Mouse (Mus musculus) heart, embryonic 12.5 days (tissue): ENCODE data around the gene Gm42791. TPM values are rescaled to one million over a fixed set of nuclear protein-coding genes. Genes with fewer than 3 reads are reported as not detected.

ENCODE experiments used
- ATAC-seq: fragments of 200-750 bp; cut with Nextera tagmentation; 2 replicates; pipeline ENCODE4 v1.8.0; 2017; ENCODE audit warnings: moderate TSS enrichment, moderate library complexity; ENCODE audit not compliant: insufficient number of reproducible peaks, low FRiP score
- H3K27ac ChIP-seq: fragments of 300-500 bp; sonication (generic); 2 replicates; pipeline ENCODE4 v1.5.1; 2016; ENCODE audit warnings: mild to moderate bottlenecking, moderate library complexity; ENCODE audit not compliant: poor library complexity, severe bottlenecking
- H3K27me3 ChIP-seq: fragments of 300-500 bp; sonication (generic); replicated peaks from 2 replicates; pipeline ENCODE4 v1.6.1; 2016; ENCODE audit warnings: mild to moderate bottlenecking, moderate library complexity
- H3K36me3 ChIP-seq: fragments of 300-500 bp; sonication (generic); 2 replicates; pipeline ENCODE4 v1.6.1; 2016; ENCODE audit warnings: mild to moderate bottlenecking, moderate library complexity
- H3K4me1 ChIP-seq: fragments of 300-500 bp; sonication (generic); replicated peaks from 2 replicates; pipeline ENCODE4 v1.6.1; 2016; ENCODE audit warnings: mild to moderate bottlenecking
- H3K4me2 ChIP-seq: fragments of 300-500 bp; sonication (generic); 2 replicates; pipeline ENCODE4 v1.6.1; 2016; ENCODE audit warnings: mild to moderate bottlenecking, moderate library complexity
- H3K4me3 ChIP-seq: fragments of 300-500 bp; sonication (generic); 2 replicates; pipeline ENCODE4 v1.5.1; 2016; ENCODE audit warnings: mild to moderate bottlenecking
- H3K9ac ChIP-seq: fragments of 300-500 bp; sonication (generic); 2 replicates; pipeline ENCODE4 v1.6.1; 2016; ENCODE audit warnings: mild to moderate bottlenecking, moderate library complexity
- H3K9me3 ChIP-seq: fragments of 300-500 bp; sonication (generic); replicated peaks from 2 replicates; pipeline ENCODE4 v1.6.1; 2016; ENCODE audit warnings: mild to moderate bottlenecking, moderate library complexity
- WGBS: fragments of 180-500 bp; shearing (Covaris S2); methylation state at CpG from one replicate; pipeline ENCODE4 v1.1.7; 2016; 5-methylcytosine and 5-hydroxymethylcytosine counted together
- polyA plus RNA-seq: library from polyadenylated mRNA; unstranded; fragments of >200 nt; fragmentation: Nextera tagmentation; extraction: Ambion mirVana; gene quantifications from 2 replicates; pipeline ENCODE4 v1.2.1, GENCODE M21; 2016

The Gm42791 gene
- polyA plus RNA-seq, 1 experiment from 2014 or later: not detected

DNA sequence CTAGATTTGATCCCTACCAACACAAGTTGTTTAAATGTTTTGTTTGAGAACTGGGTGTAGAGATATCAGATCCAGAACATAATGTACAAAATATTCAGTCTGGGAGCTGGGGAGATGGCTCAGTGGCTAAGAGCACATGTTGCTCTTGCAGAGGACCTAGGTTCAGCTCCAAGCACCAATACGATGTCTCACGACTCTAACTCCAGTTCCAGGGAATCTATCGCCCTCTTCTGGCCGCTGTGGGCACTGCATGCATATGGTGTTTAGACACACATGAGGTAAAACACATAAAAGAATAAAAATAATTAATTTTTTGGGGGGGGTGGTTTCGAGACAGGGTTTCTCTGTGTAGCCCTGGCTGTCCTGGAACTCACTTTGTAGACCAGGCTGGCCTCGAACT lies 42.5 kb downstream of the Gm42791 start:
- no peak overlapping the region for H3K4me2 ChIP-seq
- no peak overlapping the region for H3K27ac ChIP-seq
- H3K4me1 ChIP-seq: 0 out of 2 replicates have a peak, but pooled peaks cover 7% of the 10 kb centered on the region
- WGBS: 48% methylated on average over 6 of the region's 6 CpGs
- ATAC-seq: no peak
- no peaks in the 10 kb centered on the region for H3K36me3 ChIP-seq
- H3K9me3 ChIP-seq: peaks cover 8% of the 10 kb centered on the region; the same call in 1 of the 2 replicates
- no peak overlapping the region for H3K4me3 ChIP-seq
- H3K27me3 ChIP-seq: no peaks in the 10 kb centered on the region
- no peak overlapping the region for H3K9ac ChIP-seq

DNA sequence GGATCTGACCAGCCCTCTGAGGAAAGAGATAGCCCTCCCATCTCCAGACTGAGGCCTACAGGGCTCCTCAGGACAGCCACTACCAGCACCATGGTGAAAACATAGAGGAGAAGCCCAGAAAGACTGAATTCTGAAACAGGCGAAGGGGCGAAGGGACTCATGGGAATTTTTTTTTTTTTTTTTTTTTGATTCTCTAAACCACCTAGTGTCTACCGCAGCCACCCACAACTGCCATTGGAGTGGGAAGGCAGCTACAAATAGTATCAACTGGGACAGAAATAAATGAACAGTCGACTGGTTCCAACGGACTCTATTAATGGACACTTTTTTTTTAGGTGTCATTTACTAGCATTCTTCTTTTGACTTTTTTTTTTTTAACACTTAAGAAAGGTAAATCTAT lies 43.6 kb downstream of the Gm42791 start:
- no peak overlapping the region for H3K9ac ChIP-seq
- H3K27me3 ChIP-seq: no peaks in the 10 kb centered on the region
- H3K27ac ChIP-seq: no peak overlapping the region
- 0 out of 2 replicates have a peak, but pooled peaks cover under 1% of the 10 kb centered on the region for H3K4me1 ChIP-seq
- H3K9me3 ChIP-seq: peaks cover 8% of the 10 kb centered on the region; the same call in 1 of the 2 replicates
- H3K36me3 ChIP-seq: no peaks in the 10 kb centered on the region
- no peak overlapping the region for H3K4me3 ChIP-seq
- no peak overlapping the region for H3K4me2 ChIP-seq
- whole genome bisulfite sequencing: 72% methylated on average over 5 of the region's 5 CpGs
- ATAC-seq: no peak

DNA sequence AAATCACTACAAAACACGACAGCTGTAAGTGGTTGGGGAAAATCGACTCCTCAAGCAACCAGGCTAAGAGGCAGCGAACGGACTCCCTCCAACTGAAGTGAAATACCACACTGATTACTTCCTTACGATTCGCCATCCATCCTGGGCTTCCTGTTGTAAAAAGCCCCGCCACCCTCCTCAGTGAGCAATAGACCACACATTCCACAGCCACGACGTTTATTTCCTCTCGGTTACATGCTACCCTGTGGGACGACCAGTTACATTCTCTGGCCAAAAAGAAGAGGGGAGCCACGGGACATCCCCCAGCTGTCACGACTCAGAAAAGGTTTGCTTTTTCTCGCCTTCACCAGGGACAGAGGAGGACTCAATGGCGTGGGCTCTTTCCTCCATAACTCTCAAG lies 44.9 kb downstream of the Gm42791 start:
- no peaks in the 10 kb centered on the region for H3K27me3 ChIP-seq
- no peak overlapping the region for H3K27ac ChIP-seq
- WGBS: 41% methylated on average over 15 of the region's 15 CpGs
- no peaks in the 10 kb centered on the region for H3K36me3 ChIP-seq
- H3K9me3 ChIP-seq: peaks cover 8% of the 10 kb centered on the region; the same call in 1 of the 2 replicates
- no peak overlapping the region for H3K4me3 ChIP-seq
- H3K4me1 ChIP-seq: no peaks in the 10 kb centered on the region
- H3K4me2 ChIP-seq: no peak overlapping the region
- no peak for ATAC-seq
- H3K9ac ChIP-seq: no peak overlapping the region

DNA sequence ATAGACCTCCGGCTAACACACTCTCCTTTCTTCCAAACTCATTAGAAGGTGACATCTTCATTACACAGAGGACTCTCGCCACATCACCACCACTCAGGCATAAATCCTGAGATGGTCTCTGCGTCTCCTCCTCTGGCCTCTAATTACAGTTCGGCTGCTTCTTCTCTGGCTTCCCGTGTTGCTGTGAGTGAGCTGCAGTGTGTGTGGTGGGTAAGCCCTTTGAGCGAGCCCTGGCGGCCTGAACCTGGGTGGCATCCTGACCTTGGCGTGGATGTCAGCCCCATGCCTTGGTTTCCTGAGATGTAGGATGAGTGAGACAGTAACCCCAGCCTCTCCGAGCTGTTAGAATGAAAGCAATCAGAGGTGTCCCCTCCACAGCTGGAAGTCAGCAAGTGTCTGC lies 46.4 kb downstream of the Gm42791 start:
- no peak for ATAC-seq
- no peak overlapping the region for H3K4me2 ChIP-seq
- no peaks in the 10 kb centered on the region for H3K36me3 ChIP-seq
- 0 out of 2 replicates have a peak, but pooled peaks cover 5% of the 10 kb centered on the region for H3K9me3 ChIP-seq
- peaks cover 4% of the 10 kb centered on the region; the same call in 1 of the 2 replicates for H3K4me1 ChIP-seq
- H3K4me3 ChIP-seq: no peak overlapping the region
- no peak overlapping the region for H3K27ac ChIP-seq
- H3K9ac ChIP-seq: no peak overlapping the region
- H3K27me3 ChIP-seq: no peaks in the 10 kb centered on the region
- WGBS: 72% methylated on average over 9 of the region's 9 CpGs

DNA sequence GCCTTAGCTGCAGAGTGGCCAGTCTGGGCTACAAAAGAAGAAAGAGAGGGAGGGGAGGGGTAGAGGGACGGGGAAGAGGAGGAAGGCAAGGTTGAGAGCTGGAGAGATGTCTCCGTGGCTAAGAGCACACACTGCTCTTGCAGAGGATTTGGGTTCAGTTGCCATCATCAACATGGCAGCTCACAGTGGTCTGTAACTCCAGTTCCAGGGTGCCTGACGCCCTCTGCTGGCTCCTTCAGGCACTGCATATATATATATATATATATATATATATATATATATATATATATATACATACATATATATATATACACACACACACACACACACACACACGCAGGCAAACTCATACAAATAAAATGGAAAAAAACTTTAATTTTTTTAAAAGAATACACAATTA lies 47.5 kb downstream of the Gm42791 start:
- WGBS: 68% methylated on average over 4 of the region's 4 CpGs
- Histone ChIP-seq H3K4me2 (no peak overlapping the region), H3K27me3 (no peaks in the 10 kb centered on the region), H3K9me3 (peaks cover 5% of the 10 kb centered on the region; the same call in 1 of the 2 replicates), H3K36me3 (no peaks in the 10 kb centered on the region), H3K9ac (no peak overlapping the region), H3K4me1 (peaks cover 5% of the 10 kb centered on the region; the same call in 1 of the 2 replicates), H3K4me3 (no peak overlapping the region), H3K27ac (no peak overlapping the region)
- ATAC-seq: no peak

DNA sequence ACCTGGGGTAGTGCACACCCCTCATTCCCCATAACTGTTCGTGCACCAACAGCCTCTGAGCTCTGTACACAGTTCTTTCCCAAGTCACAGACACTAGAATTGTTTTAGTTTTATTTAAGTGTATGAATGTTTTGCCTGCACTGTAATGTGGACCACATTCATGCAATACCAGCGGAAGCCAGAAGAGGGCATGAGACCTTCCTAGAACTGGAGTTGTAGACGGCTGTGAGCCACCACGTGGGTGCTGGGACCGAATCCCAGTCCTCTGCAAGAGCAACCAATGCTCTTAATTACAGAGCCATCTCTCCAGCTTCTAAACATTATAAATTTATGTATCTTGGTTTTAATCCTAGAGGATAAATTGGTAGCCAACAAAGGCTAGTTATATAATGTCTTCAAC lies 48.2 kb downstream of the Gm42791 start:
- peaks cover 6% of the 10 kb centered on the region; the same call in 1 of the 2 replicates for H3K9me3 ChIP-seq
- H3K9ac ChIP-seq: no peak overlapping the region
- H3K27me3 ChIP-seq: no peaks in the 10 kb centered on the region
- H3K36me3 ChIP-seq: no peaks in the 10 kb centered on the region
- H3K4me3 ChIP-seq: no peak overlapping the region
- WGBS: 72% methylated on average over 5 of the region's 5 CpGs
- no peak overlapping the region for H3K27ac ChIP-seq
- peaks cover 5% of the 10 kb centered on the region; the same call in 1 of the 2 replicates for H3K4me1 ChIP-seq
- ATAC-seq: no peak
- H3K4me2 ChIP-seq: no peak overlapping the region

DNA sequence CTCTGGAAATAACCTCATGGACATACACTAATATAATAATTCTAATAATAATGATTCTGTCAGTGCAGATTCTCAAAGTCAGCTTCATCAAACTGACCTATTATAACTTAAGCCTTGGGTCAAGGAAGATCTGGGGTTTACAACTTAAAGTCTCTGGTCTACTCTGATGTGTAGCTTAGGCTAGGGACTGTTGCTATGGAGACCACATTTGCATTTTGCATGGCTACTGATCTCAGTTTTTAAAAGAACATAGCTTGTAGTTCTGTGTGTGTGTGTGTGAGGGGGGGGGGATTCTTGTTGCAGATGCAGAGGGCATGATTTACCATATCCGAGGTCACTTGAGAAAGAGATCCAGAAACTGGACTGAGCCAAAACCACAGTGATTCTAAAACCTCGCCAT lies 49.2 kb downstream of the Gm42791 start:
- Histone ChIP-seq H3K4me2 (no peak overlapping the region), H3K27me3 (no peaks in the 10 kb centered on the region), H3K4me1 (peaks cover 5% of the 10 kb centered on the region; the same call in 1 of the 2 replicates), H3K27ac (no peak overlapping the region), H3K9ac (no peak overlapping the region), H3K36me3 (no peaks in the 10 kb centered on the region), H3K9me3 (peaks cover 6% of the 10 kb centered on the region; the same call in 1 of the 2 replicates), H3K4me3 (no peak overlapping the region)
- WGBS: 68% methylated on average over 2 of the region's 2 CpGs
- ATAC-seq: no peak

DNA sequence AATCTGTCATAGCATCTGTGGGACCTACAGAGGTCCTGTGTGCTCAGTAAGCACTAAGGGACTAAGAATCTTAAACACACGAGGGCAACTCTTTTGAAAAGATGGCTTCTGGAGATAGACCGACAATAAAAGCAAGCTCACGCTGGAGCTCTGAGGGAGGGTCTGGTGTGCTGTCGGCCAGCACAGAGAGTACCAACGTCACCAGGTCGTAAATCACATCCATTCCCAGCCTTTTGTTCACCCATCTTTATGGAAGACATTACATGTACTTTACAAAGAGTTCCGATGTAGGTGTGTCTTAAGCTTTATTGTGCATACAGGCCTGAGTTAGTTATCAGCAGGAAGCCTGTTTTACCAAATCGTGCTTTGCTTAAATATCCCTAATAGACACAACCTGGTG lies 50.9 kb downstream of the Gm42791 start:
- Histone ChIP-seq H3K27ac (no peak overlapping the region), H3K4me2 (no peak overlapping the region), H3K9ac (no peak overlapping the region), H3K4me1 (peaks cover 5% of the 10 kb centered on the region; the same call in 1 of the 2 replicates), H3K9me3 (peaks cover 6% of the 10 kb centered on the region; the same call in 1 of the 2 replicates), H3K36me3 (no peaks in the 10 kb centered on the region), H3K27me3 (no peaks in the 10 kb centered on the region), H3K4me3 (no peak overlapping the region)
- ATAC-seq: no peak
- WGBS: 60% methylated on average over 8 of the region's 8 CpGs

DNA sequence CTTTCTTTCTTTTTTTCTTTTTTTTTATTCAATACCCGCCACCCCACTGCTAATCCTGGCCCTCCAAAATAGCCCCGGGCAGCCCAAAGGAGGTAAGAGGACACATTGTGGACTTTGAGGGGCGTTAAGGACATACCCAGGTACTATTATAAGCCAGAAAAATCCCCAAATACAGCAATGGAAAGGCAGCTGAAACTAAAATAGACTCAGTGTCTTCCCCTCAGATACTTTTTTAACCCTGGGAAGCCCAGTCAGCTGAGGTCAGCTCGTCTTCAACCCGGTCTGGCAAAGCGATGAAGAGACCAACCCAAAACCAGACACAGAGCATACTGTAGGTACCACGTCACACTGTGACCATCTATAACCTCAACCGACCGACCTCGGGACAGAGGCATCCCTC lies 51.5 kb downstream of the Gm42791 start:
- Histone ChIP-seq H3K27ac (no peak overlapping the region), H3K27me3 (no peaks in the 10 kb centered on the region), H3K4me2 (no peak overlapping the region), H3K9ac (no peak overlapping the region), H3K36me3 (no peaks in the 10 kb centered on the region), H3K4me1 (peaks cover 5% of the 10 kb centered on the region; the same call in 1 of the 2 replicates), H3K9me3 (peaks cover 6% of the 10 kb centered on the region; the same call in 1 of the 2 replicates), H3K4me3 (no peak overlapping the region)
- 82% methylated on average over 10 of the region's 10 CpGs for WGBS
- ATAC-seq: no peak

DNA sequence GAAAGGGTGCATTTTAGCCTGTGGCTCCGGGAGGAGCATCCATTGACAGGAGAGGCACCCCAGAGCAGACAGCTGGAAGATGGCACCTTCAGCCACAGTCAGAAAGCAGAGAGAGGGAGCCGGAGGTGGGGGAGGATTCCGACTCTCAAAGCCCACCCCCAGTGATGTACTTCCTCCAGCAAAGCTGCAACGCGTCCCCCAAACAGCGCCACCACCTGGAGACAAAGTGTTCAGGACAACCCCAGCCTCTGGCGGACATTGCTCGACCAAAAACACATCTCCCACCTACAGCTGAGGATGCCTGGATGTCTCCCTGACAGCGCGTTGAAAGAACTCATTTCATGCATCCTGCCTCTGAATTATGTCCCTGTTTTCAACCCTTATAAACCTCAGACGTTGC lies 52.0 kb downstream of the Gm42791 start:
- WGBS: 75% methylated on average over 11 of the region's 11 CpGs
- H3K4me2 ChIP-seq: no peak overlapping the region
- no peak overlapping the region for H3K9ac ChIP-seq
- H3K4me1 ChIP-seq: peaks cover 5% of the 10 kb centered on the region; the same call in 1 of the 2 replicates
- H3K27ac ChIP-seq: no peak overlapping the region
- H3K4me3 ChIP-seq: no peak overlapping the region
- H3K36me3 ChIP-seq: no peaks in the 10 kb centered on the region
- ATAC-seq: no peak
- no peaks in the 10 kb centered on the region for H3K27me3 ChIP-seq
- peaks cover 6% of the 10 kb centered on the region; the same call in 1 of the 2 replicates for H3K9me3 ChIP-seq

DNA sequence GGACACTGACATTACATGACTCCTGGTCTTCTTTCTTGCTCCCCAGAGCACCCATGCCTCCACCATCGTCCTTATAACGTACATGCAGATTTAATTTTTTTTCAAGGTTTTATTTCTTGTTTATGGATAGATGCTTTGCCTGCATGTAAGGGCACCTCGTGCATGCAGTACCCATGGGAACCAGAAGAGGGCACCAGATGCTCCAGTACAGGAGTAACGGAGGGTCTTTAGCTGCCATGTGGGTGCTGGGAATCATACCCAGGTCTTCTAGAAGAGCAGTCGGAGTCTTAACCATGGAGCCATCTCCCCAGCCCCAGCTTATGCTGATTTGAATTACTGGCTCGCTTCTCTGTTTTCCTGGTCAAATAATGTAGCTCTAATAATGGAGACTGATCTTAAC lies 52.6 kb downstream of the Gm42791 start:
- Histone ChIP-seq H3K36me3 (no peaks in the 10 kb centered on the region), H3K4me3 (no peak overlapping the region), H3K4me2 (no peak overlapping the region), H3K9ac (no peak overlapping the region), H3K27me3 (no peaks in the 10 kb centered on the region), H3K27ac (no peak overlapping the region), H3K9me3 (peaks cover 6% of the 10 kb centered on the region; the same call in 1 of the 2 replicates), H3K4me1 (peaks cover 5% of the 10 kb centered on the region; the same call in 1 of the 2 replicates)
- no peak for ATAC-seq
- WGBS: 89% methylated on average over 6 of the region's 6 CpGs

DNA sequence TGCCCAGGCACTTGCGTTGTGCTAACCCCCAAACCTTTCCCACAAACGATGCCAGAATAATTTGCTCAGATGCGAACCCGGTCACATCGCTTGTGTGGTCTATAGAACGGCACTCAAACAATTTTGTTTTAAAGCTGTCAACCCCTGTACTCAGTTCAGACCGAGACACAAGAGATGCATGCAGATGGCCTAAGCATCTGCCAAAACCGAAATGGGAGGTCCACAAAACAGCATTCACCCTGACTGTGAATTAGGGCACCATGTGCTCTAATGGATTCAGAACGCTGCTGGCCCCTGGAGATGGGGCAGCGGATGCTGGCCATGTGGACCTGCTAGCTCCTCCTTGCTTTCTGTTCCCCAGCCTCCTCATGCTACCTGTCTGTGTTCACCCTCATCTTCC lies 53.1 kb downstream of the Gm42791 start:
- no peak overlapping the region for H3K4me3 ChIP-seq
- no peak overlapping the region for H3K4me2 ChIP-seq
- H3K27me3 ChIP-seq: no peaks in the 10 kb centered on the region
- WGBS: 87% methylated on average over 10 of the region's 10 CpGs
- H3K36me3 ChIP-seq: no peaks in the 10 kb centered on the region
- no peak for ATAC-seq
- peaks cover 7% of the 10 kb centered on the region for H3K9me3 ChIP-seq
- H3K4me1 ChIP-seq: peaks cover 5% of the 10 kb centered on the region; the same call in 1 of the 2 replicates
- no peak overlapping the region for H3K9ac ChIP-seq
- no peak overlapping the region for H3K27ac ChIP-seq
